Mouse (Mus musculus) cerebellum, postnatal 14 days (tissue): ENCODE measurements around the gene Nfix.

Source experiments
- DNase-seq, 2 experiments: peaks; one replicate each; pipeline ENCODE4 v3.0.0; 2021; ENCODE audit warnings: mixed read lengths in 2 of 2

Gene Nfix

GRCm38 (mm10) chr8:84799999-84800831, at the start of gene Nfix:
TSS of gene Nfix (minus strand) at chr8:84800344.
- DNase-seq = peak; percentile 89 to 90

- DNase-seq = no peak
Measured at GRCm38 (mm10) chr8:84847684-84848435, 47.7 kb upstream of the Nfix start.

- DNase-seq = peak; percentile 99 to 100
Measured at GRCm38 (mm10) chr8:84846722-84847572, 46.8 kb upstream of the Nfix start, which contains the start of gene Calr. TSS of gene Calr (minus strand) at chr8:84846934.

- peak in 1 of 2 experiments; percentile 43 for DNase-seq
Measured at GRCm38 (mm10) chr8:84846094-84846721, 46.1 kb upstream of the Nfix start.

- DNase-seq = peak; percentile 74 to 79
Measured at GRCm38 (mm10) chr8:84845355-84846093, 45.4 kb upstream of the Nfix start.

- DNase-seq = no peak
Measured at GRCm38 (mm10) chr8:84844397-84845070, 44.4 kb upstream of the Nfix start.

- DNase-seq = no peak
Measured at GRCm38 (mm10) chr8:84841514-84841913, 41.4 kb upstream of the Nfix start.

- DNase-seq = peak; percentile 93 to 94
Measured at GRCm38 (mm10) chr8:84840248-84840999, 40.3 kb upstream of the Nfix start, which contains the start of gene Rad23a. TSS of gene Rad23a (minus strand) at chr8:84840665.

- DNase-seq = no peak
Measured at GRCm38 (mm10) chr8:84839875-84840247, 39.7 kb upstream of the Nfix start.

GRCm38 (mm10) chr8:84839411-84839810, 39.3 kb upstream of the Nfix start:
- no peak for DNase-seq

GRCm38 (mm10) chr8:84838513-84838912, 38.4 kb upstream of the Nfix start:
- no peak for DNase-seq

GRCm38 (mm10) chr8:84837912-84838470, 37.8 kb upstream of the Nfix start:
- DNase-seq = no peak

- DNase-seq = peak; percentile 56 to 66
Measured at GRCm38 (mm10) chr8:84837149-84837911, 37.2 kb upstream of the Nfix start.

- DNase-seq = peak; percentile 94 to 97
Measured at GRCm38 (mm10) chr8:84834866-84835855, 35.0 kb upstream of the Nfix start.

GRCm38 (mm10) chr8:84834002-84834865, 34.1 kb upstream of the Nfix start:
- DNase-seq = peak; percentile 66 to 73
